Mouse (Mus musculus): ENCODE results near the gene Pwp1. TPM values are rescaled to one million over a fixed set of nuclear protein-coding genes. Genes with fewer than 3 reads are reported as not detected.
"Not testable (repeated sequence)": the region's sequence is repeated elsewhere in the genome, so short reads cannot be mapped to it uniquely, and the experiment has no call there.

Gene Pwp1
- total RNA-seq (2021) = 10 to 100 TPM; 18.6 TPM
- long read RNA-seq, experiment 1, transcript Pwp1-201 (15 exons, 2,572 nt) = major isoform, 16 of 19 reads
- long read RNA-seq, experiment 1, partial matches to known transcripts = 1 of 19 reads
- long read RNA-seq, experiment 1, other reads (novel, unspliced or antisense) = 2 of 19 reads
- long read RNA-seq, experiment 2, transcript Pwp1-201 (15 exons, 2,572 nt) = major isoform, 19 of 20 reads
- long read RNA-seq, experiment 2, partial matches to known transcripts = 0 of 20 reads
- long read RNA-seq, experiment 2, other reads (novel, unspliced or antisense) = 1 of 20 reads

DNA sequence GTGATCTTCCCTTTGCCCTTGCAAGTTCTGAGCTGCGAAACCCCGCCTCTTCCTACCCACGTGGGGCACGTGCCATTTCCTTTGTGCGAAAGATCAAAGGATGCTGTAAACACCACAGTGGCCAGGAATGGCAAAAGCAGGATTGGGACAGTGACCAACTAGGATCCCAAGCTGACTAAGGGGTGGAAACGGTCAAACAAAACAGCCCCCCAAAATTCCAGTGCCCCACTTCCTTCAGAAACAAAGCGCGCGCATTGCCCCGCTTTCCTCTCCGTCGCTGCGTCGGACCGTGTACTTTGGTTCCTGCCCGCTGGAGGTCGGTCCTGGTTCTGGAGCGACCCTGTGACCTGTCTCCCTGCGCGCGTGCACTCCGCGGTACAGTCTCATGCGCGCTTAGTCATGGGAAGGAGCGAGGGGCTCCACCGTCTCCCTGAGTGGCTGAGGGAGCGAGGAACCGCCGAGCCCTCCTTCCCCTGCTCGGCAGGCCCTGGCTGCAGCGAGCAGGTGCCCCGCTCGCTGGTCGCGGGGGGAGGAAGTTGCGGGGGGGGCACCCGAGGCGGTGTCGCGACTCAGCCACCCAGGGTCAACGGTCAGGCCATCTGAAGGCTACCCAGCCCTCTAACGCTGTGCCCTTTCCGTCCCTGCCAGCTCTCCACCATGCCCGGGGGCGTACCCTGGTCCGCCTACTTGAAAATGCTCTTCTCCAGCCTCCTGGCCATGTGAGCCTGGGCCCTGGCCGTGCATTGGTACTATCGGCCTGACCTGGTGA is at the start of gene Pwp1:
Gene Pwp1 (plus strand): TSS at position 410 of the 769 bp plus-strand sequence.
- peak within 1 kb of the TSS; percentile 13; the same call in 1 of the 2 replicates for H3K27ac ChIP-seq
- peak within 1 kb of the TSS; percentile 51 for H3K4me3 ChIP-seq
- peak; percentile 20 to 21 for DNase-seq (ENCODE audit: extremely low spot score in 1 of 2, low spot score in 2 of 2)
- intact Hi-C loops (cut with DNase I) = not testable (repeated sequence)

DNA sequence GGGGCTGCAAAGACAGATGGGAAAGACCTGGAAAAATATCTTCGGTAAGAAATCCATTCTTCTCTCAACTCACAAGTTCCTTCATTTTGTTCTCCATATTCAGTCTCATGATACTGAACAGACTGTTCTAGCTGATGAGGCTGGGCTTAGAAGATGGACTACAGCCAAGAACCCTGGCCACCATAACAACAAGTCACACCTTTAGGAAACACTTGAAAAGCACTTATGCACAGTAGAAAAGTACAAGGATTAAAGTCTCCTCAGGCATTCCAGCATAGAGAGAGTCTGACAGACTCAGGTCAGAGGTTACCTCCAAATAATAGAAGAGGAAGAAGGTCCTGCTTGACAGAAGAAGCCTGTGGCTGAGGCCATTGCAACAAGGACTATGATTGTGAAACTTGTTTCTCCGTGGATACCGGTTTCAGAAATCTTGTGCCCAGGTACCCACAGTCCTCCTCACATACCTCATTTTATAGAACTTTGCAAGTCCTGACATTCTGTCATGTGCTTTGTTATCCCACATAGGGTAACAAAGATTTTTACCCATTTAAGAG is 7.1 kb upstream of the Pwp1 start:
- DNase-seq (ENCODE audit: extremely low spot score in 1 of 2, low spot score in 2 of 2); intact Hi-C loops (cut with DNase I); H3K4me3 ChIP-seq; H3K27ac ChIP-seq: not testable (repeated sequence)

DNA sequence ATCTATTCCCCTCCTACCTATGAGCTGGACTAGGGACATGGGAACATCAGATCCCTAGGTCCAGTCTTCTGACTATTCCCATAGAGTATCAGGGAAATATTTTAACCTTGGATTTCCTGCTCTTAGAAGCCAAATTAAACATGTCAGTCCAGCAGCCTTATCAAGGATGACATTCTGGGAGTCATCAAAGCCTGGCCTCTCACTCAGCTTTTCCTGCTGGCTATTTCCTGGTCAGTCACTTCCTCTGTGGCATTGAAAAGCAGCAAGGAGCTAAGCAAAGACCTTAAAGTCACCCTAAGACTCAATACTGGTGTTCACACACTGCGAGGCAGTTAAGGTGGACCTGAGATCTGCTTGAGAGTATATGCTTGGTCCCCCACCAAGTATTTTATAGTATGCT is 5.5 kb upstream of the Pwp1 start:
- DNase-seq (ENCODE audit: extremely low spot score in 1 of 2, low spot score in 2 of 2); H3K27ac ChIP-seq; H3K4me3 ChIP-seq; intact Hi-C loops (cut with DNase I): not testable (repeated sequence)

GRCm38 (mm10) chr10:85828722-85829084 is 591 bp upstream of the Pwp1 start:
- DNase-seq (ENCODE audit: extremely low spot score in 1 of 2, low spot score in 2 of 2); H3K27ac ChIP-seq; intact Hi-C loops (cut with DNase I): not testable (repeated sequence)
- H3K4me3 ChIP-seq = peak overlapping the region; percentile 51

- H3K27ac ChIP-seq = no peak overlapping the region
- intact Hi-C loops (cut with DNase I) = no loop called here
- TF ChIP-seq CTCF (IDR thresholded peaks at IDR 0.05) = no peak
- H3K4me3 ChIP-seq = no peak overlapping the region
- DNase-seq (ENCODE audit: extremely low spot score in 1 of 2, low spot score in 2 of 2) = no peak
Observed at GRCm38 (mm10) chr10:85846105-85846862, 17.0 kb downstream of the Pwp1 start.

GRCm38 (mm10) chr10:85871698-85872478 is 42.6 kb downstream of the Pwp1 start:
- intact Hi-C loops (cut with DNase I) = loop anchor here (5.0 to 10.0 kb wide), 3 partner anchors 195 to 833 kb away; partner anchors contain the start of genes Hsp90b1 and Ttc41
- Histone ChIP-seq H3K4me3 (peak overlapping the region; percentile 96), H3K27ac (peak overlapping the region; percentile 79)
- TF ChIP-seq CTCF (IDR thresholded peaks at IDR 0.05) = no peak
- peak; percentile 90 to 93 for DNase-seq (ENCODE audit: extremely low spot score in 1 of 2, low spot score in 2 of 2)

- Histone ChIP-seq H3K4me3 (peak overlapping the region; percentile 96), H3K27ac (no peak overlapping the region)
- DNase-seq (ENCODE audit: extremely low spot score in 1 of 2, low spot score in 2 of 2) = no peak
- no peak for TF ChIP-seq CTCF (IDR thresholded peaks at IDR 0.05)
- intact Hi-C loops (cut with DNase I) = loop anchor here (5.0 to 10.0 kb wide), 3 partner anchors 195 to 832 kb away; partner anchors contain the start of genes Hsp90b1 and Ttc41
Observed at GRCm38 (mm10) chr10:85872479-85872773, 43.1 kb downstream of the Pwp1 start.

DNA sequence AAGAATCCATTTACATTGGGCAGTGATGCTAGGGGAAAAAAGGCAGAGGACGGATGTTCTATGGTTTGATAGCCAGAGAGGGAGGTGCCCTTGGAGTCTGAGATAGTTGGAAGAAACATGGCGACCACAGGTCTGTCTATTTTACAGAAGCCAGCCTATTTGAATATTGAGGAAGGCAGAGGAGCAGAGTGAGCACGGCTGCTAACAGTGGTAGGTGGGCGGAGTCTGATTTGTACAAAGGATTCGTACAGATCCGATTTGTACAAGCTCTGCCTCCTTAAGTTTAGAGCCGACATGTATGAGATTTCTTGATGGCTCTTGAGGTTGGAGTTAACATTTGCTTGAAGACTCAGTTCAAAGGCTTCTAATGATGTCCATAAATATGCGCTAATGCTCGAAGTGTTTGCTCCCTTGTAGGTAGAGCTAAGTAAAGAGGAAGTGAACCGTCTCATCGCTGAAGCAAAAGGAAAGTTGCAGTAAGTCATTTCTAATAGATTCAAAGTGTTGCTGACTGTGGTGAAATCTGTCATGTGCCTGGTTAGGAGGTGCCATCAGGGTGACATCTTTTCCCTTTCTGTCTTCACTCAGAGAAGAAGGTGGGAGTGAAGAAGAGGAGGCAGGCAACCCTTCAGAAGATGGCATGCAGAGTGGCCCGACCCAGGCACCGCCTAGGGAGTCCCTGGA is 44.7 kb downstream of the Pwp1 start:
- intact Hi-C loops (cut with DNase I) = loop anchor here (5.0 to 10.0 kb wide), 3 partner anchors 197 to 831 kb away; partner anchors contain the start of genes Hsp90b1 and Ttc41
- DNase-seq (ENCODE audit: extremely low spot score in 1 of 2, low spot score in 2 of 2) = no peak
- no peak for TF ChIP-seq CTCF (IDR thresholded peaks at IDR 0.05)

GRCm38 (mm10) chr10:85875812-85876211 is 46.5 kb downstream of the Pwp1 start:
- TF ChIP-seq CTCF (IDR thresholded peaks at IDR 0.05) = no peak
- Histone ChIP-seq H3K4me3 (no peak overlapping the region), H3K27ac (no peak overlapping the region)
- intact Hi-C loops (cut with DNase I) = loop anchor here (10.0 kb wide), 1 partner anchor 829 kb away; the partner anchor contains the start of genes Hsp90b1 and Ttc41
- no peak for DNase-seq (ENCODE audit: extremely low spot score in 1 of 2, low spot score in 2 of 2)

More for the DNA sequence above, 44.7 kb downstream of the Pwp1 start:
- no peak overlapping the region for H3K27ac ChIP-seq
- H3K4me3 ChIP-seq = no peak overlapping the region

- no peak for TF ChIP-seq CTCF (IDR thresholded peaks at IDR 0.05)
- Histone ChIP-seq H3K27ac (no peak overlapping the region), H3K4me3 (no peak overlapping the region)
- intact Hi-C loops (cut with DNase I) = loop anchor here (10.0 kb wide), 1 partner anchor 825 kb away; the partner anchor contains the start of genes Hsp90b1 and Ttc41
- no peak for DNase-seq (ENCODE audit: extremely low spot score in 1 of 2, low spot score in 2 of 2)
Observed at GRCm38 (mm10) chr10:85879886-85880486, 50.7 kb downstream of the Pwp1 start.
